Mouse (Mus musculus) heart, embryonic 15.5 days (tissue): ENCODE results near the gene Hoxa4. TPM values are rescaled to one million over a fixed set of nuclear protein-coding genes. Genes with fewer than 3 reads are reported as not detected.

Experiments used
- ATAC-seq: fragments of 200-750 bp; cut with Nextera tagmentation; replicated peaks from 2 replicates; pipeline ENCODE4 v1.8.0; 2017; ENCODE audit warnings: low read depth, moderate TSS enrichment; ENCODE audit not compliant: insufficient number of reproducible peaks, insufficient read depth, low FRiP score
- H3K27ac ChIP-seq: fragments of 300-500 bp; sonication (generic); 2 replicates; pipeline ENCODE4 v1.5.1; 2015; ENCODE audit warnings: mild to moderate bottlenecking, inconsistent platforms
- H3K27me3 ChIP-seq: fragments of 300-500 bp; sonication (generic); 2 replicates; pipeline ENCODE4 v1.6.1; 2015; ENCODE audit warnings: inconsistent platforms
- H3K36me3 ChIP-seq: fragments of 300-500 bp; sonication (generic); 2 replicates; pipeline ENCODE4 v1.6.1; 2015; ENCODE audit warnings: mild to moderate bottlenecking, inconsistent platforms
- H3K4me1 ChIP-seq: fragments of 300-500 bp; sonication (generic); replicated peaks from 2 replicates; pipeline ENCODE4 v1.6.1; 2015; ENCODE audit warnings: inconsistent platforms
- H3K4me2 ChIP-seq: fragments of 300-500 bp; sonication (generic); 2 replicates; pipeline ENCODE4 v1.6.1; 2015; ENCODE audit warnings: inconsistent platforms, mild to moderate bottlenecking, moderate library complexity
- H3K4me3 ChIP-seq: fragments of 300-500 bp; sonication (generic); 2 replicates; pipeline ENCODE4 v1.5.1; 2015; ENCODE audit warnings: mild to moderate bottlenecking, inconsistent platforms
- H3K9ac ChIP-seq: fragments of 300-500 bp; sonication (generic); 2 replicates; pipeline ENCODE4 v1.6.1; 2015; ENCODE audit warnings: mild to moderate bottlenecking, inconsistent platforms
- H3K9me3 ChIP-seq: fragments of 300-500 bp; sonication (generic); replicated peaks from 2 replicates; pipeline ENCODE4 v1.6.1; 2016; ENCODE audit warnings: inconsistent platforms
- WGBS: fragments of 180-500 bp; shearing (Covaris S2); methylation state at CpG from one replicate; pipeline ENCODE4 v1.1.7; 2015; ENCODE audit warnings: mixed read lengths; 5-methylcytosine and 5-hydroxymethylcytosine counted together
- polyA plus RNA-seq: library from polyadenylated mRNA; unstranded; fragments of >200 nt; fragmentation: Nextera tagmentation; extraction: Ambion mirVana; gene quantifications from 2 replicates; pipeline ENCODE4 v1.2.1, GENCODE M21; 2015

The Hoxa4 gene
- 0.43 and 0.77 TPM in 2 replicates for polyA plus RNA-seq

GRCm38 (mm10) chr6:52190906-52191810 is at the start of gene Hoxa4:
TSS of gene Hoxa4 (minus strand) at chr6:52191753.
- Histone ChIP-seq H3K4me3 (peak within 1 kb of the TSS; percentile 57), H3K36me3 (no peaks in the 10 kb centered on the region), H3K4me1 (peaks cover 18% of the 10 kb centered on the region), H3K4me2 (peak within 1 kb of the TSS; percentile 81), H3K9ac (peak within 1 kb of the TSS; percentile 44), H3K9me3 (no peaks in the 10 kb centered on the region), H3K27me3 (peaks cover 100% of the 10 kb centered on the region), H3K27ac (peak within 1 kb of the TSS; percentile 61)
- 2% methylated on average over 76 of the region's 102 CpGs for WGBS
- ATAC-seq, result no peak; the same call in 1 of the 2 replicates

GRCm38 (mm10) chr6:52241001-52241621 is 49.6 kb upstream of the Hoxa4 start:
- no peak overlapping the region for H3K4me3 ChIP-seq
- H3K9me3 ChIP-seq, result no peaks in the 10 kb centered on the region
- no peak for ATAC-seq
- H3K27ac ChIP-seq, result no peak overlapping the region
- 4% methylated on average over 9 of the region's 9 CpGs for WGBS
- peaks cover 99% of the 10 kb centered on the region for H3K27me3 ChIP-seq
- no peak overlapping the region for H3K4me2 ChIP-seq
- no peaks in the 10 kb centered on the region for H3K36me3 ChIP-seq
- no peak overlapping the region for H3K9ac ChIP-seq
- H3K4me1 ChIP-seq, result peaks cover 15% of the 10 kb centered on the region

- H3K4me3 ChIP-seq, result peak within 1 kb of the TSS; percentile 28
- H3K36me3 ChIP-seq, result no peaks in the 10 kb centered on the region
- H3K27ac ChIP-seq, result no peak within 1 kb of the TSS
- peak within 1 kb of the TSS; percentile 43 for H3K4me2 ChIP-seq
- H3K9ac ChIP-seq, result no peak within 1 kb of the TSS
- no peaks in the 10 kb centered on the region for H3K9me3 ChIP-seq
- 2% methylated on average over 35 of the region's 35 CpGs for WGBS
- 0 out of 2 replicates have a peak, but pooled peaks have one; percentile 33 for ATAC-seq
- H3K4me1 ChIP-seq, result peaks cover 10% of the 10 kb centered on the region
- peaks cover 99% of the 10 kb centered on the region for H3K27me3 ChIP-seq
Measured at GRCm38 (mm10) chr6:52240389-52241000, 48.9 kb upstream of the Hoxa4 start, which contains the start of gene Hoxa10. TSS of gene Hoxa10 (minus strand) at chr6:52240854.

GRCm38 (mm10) chr6:52239625-52240388 is 48.3 kb upstream of the Hoxa4 start:
- peak overlapping the region; percentile 43 for H3K4me2 ChIP-seq
- WGBS, result 3% methylated on average over 30 of the region's 30 CpGs
- no peak for ATAC-seq
- no peaks in the 10 kb centered on the region for H3K36me3 ChIP-seq
- H3K9ac ChIP-seq, result no peak overlapping the region
- peaks cover 99% of the 10 kb centered on the region for H3K27me3 ChIP-seq
- no peaks in the 10 kb centered on the region for H3K9me3 ChIP-seq
- no peak overlapping the region for H3K27ac ChIP-seq
- H3K4me1 ChIP-seq, result peaks cover 4% of the 10 kb centered on the region
- peak overlapping the region; percentile 28 for H3K4me3 ChIP-seq

GRCm38 (mm10) chr6:52238976-52239375 is 47.4 kb upstream of the Hoxa4 start:
- no peak overlapping the region for H3K9ac ChIP-seq
- 7% methylated on average over 7 of the region's 7 CpGs for WGBS
- no peaks in the 10 kb centered on the region for H3K36me3 ChIP-seq
- no peak overlapping the region for H3K4me3 ChIP-seq
- H3K9me3 ChIP-seq, result no peaks in the 10 kb centered on the region
- no peak for ATAC-seq
- no peak overlapping the region for H3K4me2 ChIP-seq
- no peak overlapping the region for H3K27ac ChIP-seq
- H3K4me1 ChIP-seq, result peaks cover 10% of the 10 kb centered on the region
- peaks cover 99% of the 10 kb centered on the region for H3K27me3 ChIP-seq

- no peak for ATAC-seq
- Histone ChIP-seq H3K27me3 (peaks cover 99% of the 10 kb centered on the region), H3K27ac (no peak overlapping the region), H3K36me3 (no peaks in the 10 kb centered on the region), H3K4me2 (no peak overlapping the region), H3K9ac (no peak overlapping the region), H3K4me1 (peaks cover 12% of the 10 kb centered on the region), H3K9me3 (no peaks in the 10 kb centered on the region), H3K4me3 (no peak overlapping the region)
- WGBS, result 5% methylated on average over 7 of the region's 7 CpGs
Measured at GRCm38 (mm10) chr6:52238155-52238545, 46.6 kb upstream of the Hoxa4 start.

- no peak overlapping the region for H3K4me3 ChIP-seq
Measured at GRCm38 (mm10) chr6:52237346-52238154, 46.0 kb upstream of the Hoxa4 start.

GRCm38 (mm10) chr6:52236806-52237205 is 45.3 kb upstream of the Hoxa4 start:
- no peak overlapping the region for H3K4me2 ChIP-seq
- 14% methylated on average over 3 of the region's 3 CpGs for WGBS
- H3K9ac ChIP-seq, result no peak overlapping the region
- H3K27ac ChIP-seq, result no peak overlapping the region
- no peaks in the 10 kb centered on the region for H3K36me3 ChIP-seq
- no peak overlapping the region for H3K4me3 ChIP-seq
- H3K9me3 ChIP-seq, result no peaks in the 10 kb centered on the region
- ATAC-seq, result no peak
- H3K27me3 ChIP-seq, result peaks cover 99% of the 10 kb centered on the region
- peaks cover 14% of the 10 kb centered on the region for H3K4me1 ChIP-seq

More at GRCm38 (mm10) chr6:52237346-52238154, 46.0 kb upstream of the Hoxa4 start:
- Histone ChIP-seq H3K27ac (no peak overlapping the region), H3K36me3 (no peaks in the 10 kb centered on the region), H3K4me2 (no peak overlapping the region), H3K9ac (no peak overlapping the region), H3K27me3 (peaks cover 99% of the 10 kb centered on the region), H3K4me1 (peaks cover 12% of the 10 kb centered on the region), H3K9me3 (no peaks in the 10 kb centered on the region)
- ATAC-seq, result no peak
- WGBS, result 11% methylated on average over 10 of the region's 10 CpGs

- no peak for ATAC-seq
- no peak overlapping the region for H3K4me2 ChIP-seq
- peaks cover 97% of the 10 kb centered on the region for H3K27me3 ChIP-seq
- H3K9me3 ChIP-seq, result no peaks in the 10 kb centered on the region
- no peaks in the 10 kb centered on the region for H3K36me3 ChIP-seq
- H3K27ac ChIP-seq, result no peak overlapping the region
- WGBS, result 23% methylated on average over 6 of the region's 6 CpGs
- H3K9ac ChIP-seq, result no peak overlapping the region
- H3K4me3 ChIP-seq, result no peak overlapping the region
- peaks cover 14% of the 10 kb centered on the region for H3K4me1 ChIP-seq
Measured at GRCm38 (mm10) chr6:52235866-52236265, 44.3 kb upstream of the Hoxa4 start.

GRCm38 (mm10) chr6:52235267-52235666 is 43.7 kb upstream of the Hoxa4 start:
- peaks cover 97% of the 10 kb centered on the region for H3K27me3 ChIP-seq
- 31% methylated on average over 9 of the region's 9 CpGs for WGBS

More at GRCm38 (mm10) chr6:52235267-52235666, 43.7 kb upstream of the Hoxa4 start:
- Histone ChIP-seq H3K9me3 (no peaks in the 10 kb centered on the region), H3K4me1 (peaks cover 18% of the 10 kb centered on the region), H3K4me3 (no peak overlapping the region), H3K27ac (no peak overlapping the region), H3K9ac (no peak overlapping the region), H3K4me2 (no peak overlapping the region), H3K36me3 (no peaks in the 10 kb centered on the region)
- ATAC-seq, result no peak
